ENCODE assay signal across 31 mouse cellular contexts in the genomic region with DNA sequence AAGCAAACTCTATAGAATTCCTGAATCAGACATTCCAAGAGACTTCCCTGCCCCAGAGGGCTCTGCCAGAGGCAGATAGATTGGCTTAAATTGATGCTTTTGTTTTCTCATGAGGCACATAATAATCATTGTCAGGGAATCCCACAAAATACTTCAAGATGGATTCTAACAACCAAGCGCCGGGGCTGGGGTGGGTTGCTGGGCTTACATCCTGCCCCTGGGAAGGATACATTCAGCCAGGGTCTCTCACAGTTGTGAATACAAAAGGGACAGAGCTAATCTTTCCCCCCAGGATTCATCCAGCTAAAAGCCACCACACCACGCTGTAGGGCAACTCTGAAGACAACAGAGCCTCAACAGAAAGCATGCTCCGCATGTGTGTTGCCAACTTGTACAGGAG. TPM values are rescaled to one million over a fixed set of nuclear protein-coding genes. Genes with fewer than 3 reads are reported as not detected.
"Had no signal": no experiment of that assay in that cellular context is flagged by ENCODE, and none has a peak within 500 bp of the region (broad histone marks: within the 10 kb centered on the region; RNA-seq: fewer than 3 reads in every experiment).

No protein-coding gene starts in this region.

- DNase-seq: left cerebral cortex, postnatal 4 days; liver; liver, embryonic 13.5 days; liver, postnatal 0 days; lung, adult 18-20 months; lung, adult 2 months; lung, embryonic 14.5 days; lung, postnatal 10 days; lung, postnatal 14 days; lung, postnatal 36 days; lung, postnatal 4 days; midbrain, embryonic 14.5 days had no signal

- H3K27ac ChIP-seq: left cerebral cortex, adult 2 months; limb, embryonic 10.5 days; limb, embryonic 12.5 days; limb, embryonic 13.5 days; limb, embryonic 15.5 days; liver, embryonic 12.5 days; liver, embryonic 13.5 days; liver, embryonic 14.5 days; liver, embryonic 15.5 days; lung, embryonic 15.5 days; macrophage; midbrain, embryonic 12.5 days; midbrain, embryonic 13.5 days; neural tube, embryonic 12.5 days had no signal

- H3K4me3 ChIP-seq: left cerebral cortex, adult 2 months; limb, embryonic 10.5 days; limb, embryonic 12.5 days; limb, embryonic 13.5 days; limb, embryonic 15.5 days; liver, embryonic 12.5 days; liver, embryonic 13.5 days; liver, embryonic 15.5 days; lung, embryonic 15.5 days; megakaryocyte, embryonic 14.5 days; midbrain, embryonic 12.5 days; midbrain, embryonic 13.5 days; myocyte; neural tube, embryonic 12.5 days had no signal

- H3K4me1 ChIP-seq: liver, embryonic 12.5 days; liver, embryonic 15.5 days; megakaryocyte, embryonic 14.5 days had no signal

- H3K9me3 ChIP-seq: limb, embryonic 10.5 days; limb, embryonic 12.5 days; limb, embryonic 13.5 days; limb, embryonic 15.5 days; liver, embryonic 12.5 days; liver, embryonic 13.5 days; liver, embryonic 15.5 days; lung, embryonic 15.5 days; megakaryocyte, embryonic 14.5 days; midbrain, embryonic 12.5 days; midbrain, embryonic 13.5 days; neural tube, embryonic 12.5 days had no signal

- H3K36me3 ChIP-seq: limb, embryonic 10.5 days; limb, embryonic 12.5 days; limb, embryonic 13.5 days; limb, embryonic 15.5 days; liver, embryonic 12.5 days; liver, embryonic 13.5 days; liver, embryonic 15.5 days; lung, embryonic 15.5 days; midbrain, embryonic 12.5 days; midbrain, embryonic 13.5 days; neural tube, embryonic 12.5 days had no signal

- H3K4me2 ChIP-seq: limb, embryonic 12.5 days; limb, embryonic 13.5 days; limb, embryonic 15.5 days; liver, embryonic 11.5 days; liver, embryonic 12.5 days; liver, embryonic 13.5 days; liver, embryonic 15.5 days; lung, embryonic 14.5 days; lung, embryonic 15.5 days; midbrain, embryonic 12.5 days; midbrain, embryonic 13.5 days; neural tube, embryonic 12.5 days had no signal

- H3K9ac ChIP-seq: limb, embryonic 12.5 days; limb, embryonic 13.5 days; limb, embryonic 15.5 days; liver, embryonic 12.5 days; liver, embryonic 13.5 days; liver, embryonic 14.5 days; liver, embryonic 15.5 days; liver, postnatal 0 days; lung, embryonic 14.5 days; lung, embryonic 15.5 days; midbrain, embryonic 12.5 days; midbrain, embryonic 13.5 days; neural tube, embryonic 12.5 days had no signal

- ATAC-seq: liver, embryonic 12.5 days; liver, postnatal 0 days; lung, postnatal 0 days; midbrain, embryonic 13.5 days had no signal

RNA-seq across cellular contexts. Expression of gene Irx6, which starts 2.2 kb away (rescaled TPM):
- polyA plus RNA-seq: liver, adult 2 months; liver, embryonic 11.5 days; liver, embryonic 12.5 days; liver, embryonic 13.5 days; liver, embryonic 15.5 days; liver, embryonic 16.5 days; liver, postnatal 0 days; lung, adult 2 months; lung, embryonic 14.5 days; lung, embryonic 15.5 days; lung, postnatal 0 days; macrophage; myocyte had no signal
